Mouse (Mus musculus) liver, adult 2 months (tissue): ENCODE data around the gene Rdh9. TPM values are rescaled to one million over a fixed set of nuclear protein-coding genes. Genes with fewer than 3 reads are reported as not detected.

ENCODE experiments used
- DNase-seq: peaks from one replicate; pipeline ENCODE4 v3.0.0-alpha.2; 2011; ENCODE audit warnings: low read depth, low spot score; ENCODE audit errors: extremely low read depth
- H3K27ac ChIP-seq: fragments of 200-500 bp; replicated peaks from 2 replicates; pipeline ENCODE4 v1.5.1; 2012; ENCODE audit warnings: low read depth, mild to moderate bottlenecking, control low read depth, inconsistent platforms, low read length; ENCODE audit not compliant: insufficient read depth
- H3K27me3 ChIP-seq: fragments of 200-500 bp; 2 replicates; pipeline ENCODE4 v1.6.1; 2012; ENCODE audit warnings: mild to moderate bottlenecking, moderate library complexity, low read length, inconsistent platforms; ENCODE audit not compliant: control insufficient read depth, insufficient read depth
- H3K36me3 ChIP-seq: fragments of 200-500 bp; 2 replicates; pipeline ENCODE4 v1.6.1; 2012; ENCODE audit warnings: low read length, inconsistent platforms; ENCODE audit not compliant: control insufficient read depth, insufficient read depth
- H3K4me1 ChIP-seq: fragments of 200-500 bp; 2 replicates; pipeline ENCODE4 v1.6.1; 2011; ENCODE audit warnings: low read length; ENCODE audit not compliant: control insufficient read depth, insufficient read depth
- H3K4me3 ChIP-seq: fragments of 200-500 bp; 2 replicates; pipeline ENCODE4 v1.5.1; 2011; ENCODE audit warnings: low read depth, mild to moderate bottlenecking, control low read depth, low read length, moderate library complexity; ENCODE audit not compliant: insufficient read depth
- H3K79me2 ChIP-seq: fragments of 200-500 bp; 2 replicates; pipeline ENCODE4 v1.6.1; 2012; ENCODE audit warnings: inconsistent platforms, mild to moderate bottlenecking, low read length, moderate library complexity; ENCODE audit not compliant: control insufficient read depth, insufficient read depth
- H3K9ac ChIP-seq: fragments of 200-500 bp; 2 replicates; pipeline ENCODE4 v1.6.1; 2012; ENCODE audit warnings: low read depth, mild to moderate bottlenecking, control low read depth, inconsistent platforms, low read length
- CTCF ChIP-seq: fragments of 200-500 bp; IDR thresholded peaks from 2 replicates; pipeline ENCODE4 v1.5.1; 2011; ENCODE audit warnings: low read depth, low read length, control low read depth
- POLR2A ChIP-seq: fragments of 200-500 bp; IDR thresholded peaks from 2 replicates; pipeline ENCODE4 v1.6.1; 2011; ENCODE audit warnings: low read length, control low read depth; ENCODE audit not compliant: insufficient read depth; ENCODE audit errors: extremely low read depth
- WGBS: fragments of 180-500 bp; shearing (Covaris S2); methylation state at CpG from one replicate; pipeline ENCODE4 v1.1.7; 2018; 5-methylcytosine and 5-hydroxymethylcytosine counted together
- polyA plus RNA-seq: library from polyadenylated mRNA; depleted of rRNA; stranded (reverse); fragments of >200 nt; gene quantifications from 2 replicates; pipeline ENCODE4 v1.2.3, GENCODE M21; 2012
- total RNA-seq: library from RNA; depleted of rRNA; stranded (reverse); fragments of >200 nt; gene quantifications from 2 replicates; pipeline ENCODE4 v1.2.3, GENCODE M21; 2014

The Rdh9 gene
- total and polyA plus RNA-seq, 2 experiments = 54.4 to 121 TPM

DNA sequence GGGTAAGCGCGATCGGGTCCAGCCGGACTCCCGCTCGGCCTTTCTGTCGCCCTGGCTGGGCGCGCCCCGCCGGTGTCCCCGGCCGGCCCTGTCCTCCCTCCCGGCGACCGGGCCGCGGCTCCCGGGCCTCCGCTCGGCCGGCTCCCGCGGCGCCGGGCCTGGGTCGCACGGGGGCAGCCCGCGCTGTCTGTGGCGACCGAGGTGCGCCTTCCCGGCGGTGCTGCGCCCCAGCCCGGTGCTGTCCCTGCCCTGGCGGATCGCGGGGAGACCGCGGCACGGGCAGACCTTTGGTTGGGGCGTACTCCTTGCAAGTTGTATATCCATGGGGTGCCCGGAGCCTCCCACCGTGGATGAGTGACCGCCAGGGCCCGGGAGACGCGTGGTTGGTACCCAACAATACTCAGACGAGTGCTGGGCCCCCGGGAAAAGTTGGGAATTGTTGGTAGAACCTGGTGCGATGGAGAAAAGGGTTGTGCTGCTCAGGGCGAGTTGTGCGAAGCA is 36.5 kb upstream of the Rdh9 start:
- H3K4me3 ChIP-seq = peak overlapping the region; percentile 96
- under 1% methylated on average over 47 of the region's 55 CpGs for WGBS
- H3K36me3 ChIP-seq = peaks cover 23% of the 10 kb centered on the region
- peaks cover 27% of the 10 kb centered on the region for H3K4me1 ChIP-seq
- H3K27ac ChIP-seq = peak overlapping the region; percentile 88
- peak overlapping the region; percentile 100 for H3K9ac ChIP-seq
- no peaks in the 10 kb centered on the region for H3K27me3 ChIP-seq
- peaks cover 38% of the 10 kb centered on the region for H3K79me2 ChIP-seq
- TF ChIP-seq CTCF (no peak), POLR2A (no peak)
- no peak for DNase-seq

DNA sequence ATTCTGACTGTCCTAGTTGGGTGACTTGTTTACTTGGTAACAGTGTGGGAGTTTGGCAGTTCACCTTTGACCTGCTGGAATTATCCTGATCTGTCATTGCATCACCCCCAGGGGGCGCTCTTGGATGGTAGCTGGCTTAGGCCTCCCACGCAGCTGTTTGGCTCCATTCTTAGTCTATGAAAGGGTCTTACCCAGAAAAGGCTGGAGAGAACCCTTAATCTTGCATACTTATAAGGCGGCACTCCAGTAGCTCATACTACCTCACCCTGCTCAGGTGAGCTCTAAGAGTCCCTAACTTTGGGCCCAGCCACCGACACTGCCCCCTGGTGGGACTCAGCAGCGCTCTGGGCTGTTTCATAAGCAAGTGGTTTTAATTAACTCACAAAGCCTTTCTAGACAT is 31.5 kb upstream of the Rdh9 start:
- peak overlapping the region; percentile 73 for H3K27ac ChIP-seq
- peaks cover 28% of the 10 kb centered on the region for H3K36me3 ChIP-seq
- peaks cover 41% of the 10 kb centered on the region for H3K79me2 ChIP-seq
- 45% methylated on average over 5 of the region's 5 CpGs for WGBS
- H3K9ac ChIP-seq = no peak overlapping the region
- TF ChIP-seq CTCF (peak; percentile 75), POLR2A (no peak)
- DNase-seq = peak; percentile 77
- no peak overlapping the region for H3K4me3 ChIP-seq
- no peaks in the 10 kb centered on the region for H3K27me3 ChIP-seq
- H3K4me1 ChIP-seq = peaks cover 33% of the 10 kb centered on the region

DNA sequence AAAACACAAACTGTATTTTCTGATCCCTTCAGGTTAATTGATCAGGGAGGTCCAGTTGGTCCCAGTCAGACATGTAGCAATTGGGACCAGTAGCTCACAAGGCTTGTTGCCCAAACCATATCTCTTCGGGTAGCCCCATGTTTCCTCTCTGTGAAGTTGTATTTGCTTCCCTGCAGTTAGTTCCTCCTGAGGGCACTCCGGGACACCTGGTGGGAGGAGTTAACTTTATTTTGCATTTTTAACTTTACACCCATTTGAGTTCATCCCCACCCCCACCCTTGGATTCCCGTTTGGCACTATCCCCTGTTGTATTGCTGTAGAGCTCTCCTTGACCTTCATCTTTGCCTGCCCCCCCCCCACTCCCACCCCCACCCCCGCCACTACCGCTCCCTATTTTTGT is 30.3 kb upstream of the Rdh9 start:
- no peak for TF ChIP-seq POLR2A
- TF ChIP-seq CTCF = no peak
- peak overlapping the region; percentile 87 for H3K27ac ChIP-seq
- 10% methylated on average over 5 of the region's 5 CpGs for WGBS

DNA sequence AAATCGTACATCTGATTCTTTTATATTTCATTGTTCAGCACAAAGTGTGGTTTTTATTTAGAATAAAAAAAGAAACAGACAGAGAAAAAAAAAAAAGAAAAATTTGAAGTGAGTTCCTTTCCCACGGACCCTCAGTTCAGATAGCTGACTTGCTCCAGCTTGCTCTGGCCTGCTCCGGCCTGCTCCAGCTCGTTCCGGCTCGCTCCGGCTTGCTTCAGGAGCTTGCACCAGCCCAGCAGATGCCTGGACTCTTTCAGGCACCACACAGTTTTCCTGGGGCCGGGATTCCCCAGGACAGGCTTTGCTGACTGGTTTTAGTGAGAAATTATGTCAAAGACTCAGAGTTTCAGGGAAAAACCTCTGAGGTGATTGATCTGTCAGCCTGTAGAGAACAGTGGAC is 28.9 kb upstream of the Rdh9 start:
- 79% methylated on average over 8 of the region's 8 CpGs for WGBS
- Histone ChIP-seq H3K27me3 (no peaks in the 10 kb centered on the region), H3K4me3 (peak overlapping the region; percentile 24; the same call in 1 of the 2 replicates), H3K27ac (peak overlapping the region; percentile 76), H3K9ac (peak overlapping the region; percentile 30; the same call in 1 of the 2 replicates), H3K36me3 (peaks cover 24% of the 10 kb centered on the region), H3K4me1 (peaks cover 34% of the 10 kb centered on the region), H3K79me2 (peaks cover 24% of the 10 kb centered on the region)
- no peak for DNase-seq
- TF ChIP-seq CTCF = no peak
- no peak for TF ChIP-seq POLR2A

More for the DNA sequence above, 30.3 kb upstream of the Rdh9 start:
- peak; percentile 80 for DNase-seq
- Histone ChIP-seq H3K9ac (peak overlapping the region; percentile 13; the same call in 1 of the 2 replicates), H3K79me2 (peaks cover 38% of the 10 kb centered on the region), H3K4me3 (no peak overlapping the region), H3K36me3 (peaks cover 28% of the 10 kb centered on the region), H3K27me3 (no peaks in the 10 kb centered on the region), H3K4me1 (peaks cover 38% of the 10 kb centered on the region)

DNA sequence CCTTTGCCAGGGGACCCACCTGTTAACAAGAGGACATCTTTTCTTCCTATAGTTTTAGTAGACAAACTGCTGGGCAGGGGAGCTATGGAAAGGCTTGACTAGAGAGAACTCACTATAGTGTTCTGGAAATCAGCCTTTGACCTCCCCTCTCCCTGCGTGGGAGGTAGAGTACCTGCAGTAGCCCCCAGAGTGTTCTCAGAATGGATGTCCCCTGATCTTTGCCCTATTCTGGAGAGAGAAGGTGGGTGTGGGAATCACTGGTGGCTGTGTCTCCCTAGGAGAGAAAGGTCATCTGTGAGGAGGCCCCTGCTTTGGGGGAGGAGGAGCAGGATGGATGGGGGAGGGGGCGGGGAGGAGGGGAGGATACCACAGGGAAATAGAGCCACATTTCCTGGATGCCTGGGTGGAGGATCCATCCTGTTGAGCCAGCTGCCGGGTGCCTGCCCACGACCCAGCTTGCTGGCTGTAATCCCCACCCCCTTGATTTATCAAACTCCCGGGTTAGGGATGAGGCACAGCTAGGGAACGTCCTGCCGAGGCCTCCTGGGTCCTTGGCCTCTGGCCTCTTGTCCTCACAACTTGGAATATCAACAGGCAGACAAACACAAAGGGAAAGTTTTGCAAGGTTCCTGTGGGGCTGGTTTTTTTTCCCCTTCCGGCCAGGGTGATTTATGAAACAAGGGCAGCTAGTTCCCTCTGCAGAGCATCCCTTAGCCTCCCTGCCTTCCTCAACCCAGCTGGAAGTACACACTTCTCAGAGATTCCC is 27.2 kb upstream of the Rdh9 start:
- Histone ChIP-seq H3K36me3 (peaks cover 10% of the 10 kb centered on the region), H3K79me2 (peaks cover 8% of the 10 kb centered on the region; the same call in 1 of the 2 replicates), H3K27me3 (no peaks in the 10 kb centered on the region), H3K4me3 (peak overlapping the region; percentile 58), H3K9ac (peak overlapping the region; percentile 51), H3K27ac (peak overlapping the region; percentile 76), H3K4me1 (peaks cover 32% of the 10 kb centered on the region)
- 6% methylated on average over 8 of the region's 8 CpGs for WGBS
- TF ChIP-seq POLR2A = no peak
- TF ChIP-seq CTCF = no peak
- DNase-seq = peak; percentile 94
